Mouse (Mus musculus) hindbrain, embryonic 16.5 days (tissue): ENCODE measurements around the gene Gm15319. TPM values are rescaled to one million over a fixed set of nuclear protein-coding genes. Genes with fewer than 3 reads are reported as not detected.
A peak's percentile ranks its signal among the peaks of the same experiment; 100 is the strongest.
"Not testable (repeated sequence)": the region's sequence is repeated elsewhere in the genome, so short reads cannot be mapped to it uniquely, and the experiment has no call there.

Experiments used
- ATAC-seq: fragments of 200-750 bp; cut with Nextera tagmentation; 2 replicates; pipeline ENCODE4 v1.8.0; 2017; ENCODE audit warnings: moderate TSS enrichment, moderate library complexity
- H3K27ac ChIP-seq: fragments of 300-500 bp; sonication (generic); 2 replicates; pipeline ENCODE4 v1.5.1; 2014; ENCODE audit warnings: low read depth, mild to moderate bottlenecking, control low read depth, low read length, moderate library complexity
- H3K27me3 ChIP-seq: fragments of 300-500 bp; sonication (generic); replicated peaks from 2 replicates; pipeline ENCODE4 v1.6.1; 2014; ENCODE audit warnings: low read length; ENCODE audit not compliant: control insufficient read depth, insufficient read depth
- H3K36me3 ChIP-seq: fragments of 300-500 bp; sonication (generic); 2 replicates; pipeline ENCODE4 v1.6.1; 2014; ENCODE audit warnings: mild to moderate bottlenecking, low read length, moderate library complexity, mixed read lengths; ENCODE audit not compliant: control insufficient read depth, insufficient read depth
- H3K4me1 ChIP-seq: fragments of 300-500 bp; sonication (generic); 2 replicates; pipeline ENCODE4 v1.6.1; 2014; ENCODE audit warnings: low read depth, low read length; ENCODE audit not compliant: control insufficient read depth, insufficient read depth
- H3K4me2 ChIP-seq: fragments of 300-500 bp; sonication (generic); 2 replicates; pipeline ENCODE4 v1.6.1; 2014; ENCODE audit warnings: mild to moderate bottlenecking, low read length, control low read depth, moderate library complexity
- H3K4me3 ChIP-seq: fragments of 300-500 bp; sonication (generic); 2 replicates; pipeline ENCODE4 v1.5.1; 2014; ENCODE audit warnings: mild to moderate bottlenecking, low read length, control low read depth, moderate library complexity
- H3K9ac ChIP-seq: fragments of 300-500 bp; sonication (generic); 2 replicates; pipeline ENCODE4 v1.6.1; 2014; ENCODE audit warnings: low read depth, mild to moderate bottlenecking, control low read depth, low read length, moderate library complexity
- H3K9me3 ChIP-seq: fragments of 300-500 bp; sonication (generic); 2 replicates; pipeline ENCODE4 v1.6.1; 2014; ENCODE audit warnings: mild to moderate bottlenecking, low read length, moderate library complexity; ENCODE audit not compliant: control insufficient read depth
- WGBS: fragments of 180-500 bp; shearing (Covaris S2); extraction: QIAGEN DNeasy Blood & Tissue Kit; methylation state at CpG from one replicate; pipeline ENCODE4 v1.1.7; 2014; 5-methylcytosine and 5-hydroxymethylcytosine counted together
- polyA plus RNA-seq: library from polyadenylated mRNA; unstranded; fragments of >200 nt; fragmentation: Nextera tagmentation; extraction: Ambion mirVana; gene quantifications from 2 replicates; pipeline ENCODE4 v1.2.1, GENCODE M21; 2015

Gm15319 gene
- polyA plus RNA-seq, 1 experiment from 2014 or later: not detected

GRCm38 (mm10) chr8:20302759-20303158, 60.3 kb downstream of the Gm15319 start:
- not testable (repeated sequence) for H3K36me3 ChIP-seq, H3K4me2 ChIP-seq, H3K27me3 ChIP-seq, H3K9ac ChIP-seq, ATAC-seq, H3K27ac ChIP-seq, H3K4me1 ChIP-seq, H3K4me3 ChIP-seq, H3K9me3 ChIP-seq
- WGBS: 95% methylated on average over 5 of the region's 6 CpGs

DNA sequence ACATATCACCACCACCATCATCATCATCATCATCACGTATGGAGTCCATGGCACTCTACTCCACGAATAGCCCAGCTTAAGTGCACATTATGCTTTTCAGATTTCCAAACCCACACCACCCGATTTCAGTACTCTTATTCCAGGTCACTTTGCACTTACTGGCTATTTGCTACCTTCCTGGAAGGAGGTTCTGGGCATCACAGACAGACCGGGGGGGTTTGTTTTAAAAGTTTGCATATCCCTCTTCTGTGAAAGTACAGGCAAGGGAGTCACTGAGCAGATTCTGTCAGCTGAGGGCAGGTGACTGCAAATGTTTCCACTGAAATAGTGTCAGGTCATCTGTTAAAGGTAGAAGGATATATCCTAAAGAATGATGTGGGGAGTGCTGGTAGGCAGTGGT, 63.0 kb downstream of the Gm15319 start:
- H3K4me1 ChIP-seq, H3K4me3 ChIP-seq, H3K36me3 ChIP-seq, H3K9ac ChIP-seq, H3K4me2 ChIP-seq, ATAC-seq, H3K9me3 ChIP-seq, H3K27ac ChIP-seq, H3K27me3 ChIP-seq: not testable (repeated sequence)
- WGBS: 81% methylated on average over 4 of the region's 4 CpGs

DNA sequence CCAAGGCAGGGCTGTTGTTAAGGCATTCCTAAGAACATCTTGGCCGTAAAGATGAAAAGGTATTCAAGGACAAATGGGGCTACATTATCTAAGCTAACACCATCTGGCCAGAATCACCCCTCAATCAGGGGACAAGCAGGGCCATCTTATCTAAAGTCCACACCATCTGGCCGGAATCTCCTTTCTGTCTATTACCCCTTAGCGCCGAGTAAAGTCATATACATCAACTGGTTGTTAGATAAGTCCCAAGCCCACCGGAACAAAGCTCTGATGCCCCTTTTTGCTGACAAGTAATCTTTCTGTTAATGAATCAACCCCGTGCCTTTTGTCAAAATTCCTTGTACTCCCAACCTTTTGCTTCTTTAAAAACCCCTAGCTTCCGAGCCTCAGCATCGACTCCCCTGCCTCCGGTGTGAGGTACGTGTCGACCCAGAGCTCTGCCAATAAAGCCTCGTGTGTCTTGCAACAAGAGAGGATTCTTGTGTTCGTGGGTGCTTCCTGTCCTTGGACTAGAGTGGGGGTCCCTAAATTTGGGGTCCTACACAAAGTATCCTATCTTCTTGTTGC, 65.0 kb downstream of the Gm15319 start:
- H3K9ac ChIP-seq, H3K27ac ChIP-seq, H3K4me3 ChIP-seq, H3K4me2 ChIP-seq, H3K27me3 ChIP-seq, ATAC-seq, H3K4me1 ChIP-seq, H3K36me3 ChIP-seq, H3K9me3 ChIP-seq: not testable (repeated sequence)
- 83% methylated on average over 11 of the region's 13 CpGs for WGBS

GRCm38 (mm10) chr8:20296803-20297702, 66.0 kb downstream of the Gm15319 start:
- Histone ChIP-seq H3K4me3 (peak overlapping the region; percentile 49), H3K9ac (peak overlapping the region; percentile 79), H3K4me2 (peak overlapping the region; percentile 52), H3K27ac (peak overlapping the region; percentile 75)
- not testable (repeated sequence) for H3K36me3 ChIP-seq, H3K4me1 ChIP-seq, H3K9me3 ChIP-seq, H3K27me3 ChIP-seq
- WGBS: 12% methylated on average over 54 of the region's 73 CpGs
- peak; percentile 100 for ATAC-seq

DNA sequence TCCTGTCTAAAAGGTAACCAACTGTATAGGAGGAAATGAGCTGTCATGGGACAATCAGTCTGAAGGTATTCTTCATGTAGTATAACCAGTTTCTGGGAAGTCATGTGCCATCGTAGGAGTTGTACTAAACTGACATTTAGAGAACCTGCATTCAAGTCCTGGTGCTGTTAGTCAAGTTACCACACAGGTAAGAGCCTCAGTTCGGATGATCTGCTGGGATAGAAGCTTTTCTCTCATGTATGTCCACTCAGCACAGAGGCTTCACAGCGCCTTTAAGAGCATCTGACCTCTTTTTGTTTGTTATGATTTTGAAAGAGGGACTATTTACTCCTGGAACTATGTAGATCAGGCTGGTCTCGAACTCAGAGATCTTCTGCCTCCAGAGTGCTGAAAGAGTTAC, 67.1 kb downstream of the Gm15319 start:
- H3K9me3 ChIP-seq, H3K9ac ChIP-seq, ATAC-seq, H3K4me3 ChIP-seq, H3K36me3 ChIP-seq, H3K4me2 ChIP-seq, H3K27ac ChIP-seq, H3K4me1 ChIP-seq, H3K27me3 ChIP-seq: not testable (repeated sequence)
- 91% methylated on average over 2 of the region's 4 CpGs for WGBS

DNA sequence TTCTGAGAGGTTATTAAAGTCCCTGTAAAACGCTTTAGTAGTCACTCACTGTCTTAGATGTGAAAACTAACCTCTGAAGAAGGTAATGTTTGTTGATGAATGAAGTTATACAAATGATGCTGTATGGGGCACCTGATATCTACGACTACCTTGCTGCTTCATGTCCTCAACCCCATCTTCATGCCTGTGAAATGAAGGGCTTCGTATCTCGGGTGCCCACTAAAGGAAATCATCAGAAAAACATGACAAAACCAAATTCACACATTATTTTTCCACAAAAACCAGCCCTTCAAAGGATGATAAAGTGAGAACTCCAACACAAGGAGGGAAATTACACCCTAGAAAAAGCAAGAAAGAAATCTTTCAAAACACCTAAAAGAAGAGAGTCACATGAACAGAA, 68.2 kb downstream of the Gm15319 start:
- not testable (repeated sequence) for H3K9ac ChIP-seq, H3K4me1 ChIP-seq, ATAC-seq, H3K27me3 ChIP-seq, H3K27ac ChIP-seq, H3K9me3 ChIP-seq, H3K4me3 ChIP-seq, H3K4me2 ChIP-seq, H3K36me3 ChIP-seq
- 88% methylated on average over 3 of the region's 4 CpGs for whole genome bisulfite sequencing

- H3K36me3 ChIP-seq, H3K27ac ChIP-seq, H3K4me3 ChIP-seq, H3K4me2 ChIP-seq, ATAC-seq, H3K9me3 ChIP-seq, H3K9ac ChIP-seq, H3K4me1 ChIP-seq, H3K27me3 ChIP-seq: not testable (repeated sequence)
Observed at GRCm38 (mm10) chr8:20293966-20294365, 69.0 kb downstream of the Gm15319 start.

- not testable (repeated sequence) for H3K27ac ChIP-seq, H3K27me3 ChIP-seq, H3K4me3 ChIP-seq, H3K36me3 ChIP-seq, H3K9ac ChIP-seq, H3K9me3 ChIP-seq, H3K4me1 ChIP-seq, H3K4me2 ChIP-seq, ATAC-seq
- 95% methylated on average over 4 of the region's 8 CpGs for WGBS
Observed at GRCm38 (mm10) chr8:20290015-20290414, 73.0 kb downstream of the Gm15319 start.

DNA sequence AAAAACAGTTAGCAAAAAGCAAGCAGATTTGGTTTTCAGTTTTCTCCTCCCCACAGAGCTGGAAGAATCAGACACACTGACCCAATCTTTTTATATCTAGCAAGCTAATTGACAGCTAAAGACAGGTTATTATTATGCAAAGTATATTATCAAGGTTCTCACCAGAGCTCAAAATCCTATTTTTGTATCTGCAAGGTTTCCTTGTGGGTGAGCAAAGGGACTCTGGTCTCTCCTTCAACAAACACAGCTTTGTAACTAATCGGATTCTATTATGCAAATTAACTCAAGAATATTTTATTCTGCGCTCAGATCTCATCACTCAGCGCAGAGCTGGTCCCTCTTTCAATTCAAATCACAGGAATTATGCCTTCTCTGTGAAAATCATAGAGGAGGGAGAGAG, 74.1 kb downstream of the Gm15319 start:
- 96% methylated on average over 1 of the region's 3 CpGs for WGBS

More for the DNA sequence above, 74.1 kb downstream of the Gm15319 start:
- not testable (repeated sequence) for H3K9me3 ChIP-seq, H3K4me3 ChIP-seq, H3K9ac ChIP-seq, H3K27ac ChIP-seq, H3K27me3 ChIP-seq, ATAC-seq, H3K4me1 ChIP-seq, H3K36me3 ChIP-seq, H3K4me2 ChIP-seq
